Mouse (Mus musculus) heart, embryonic 13.5 days (tissue): ENCODE results near the gene Ccdc170. TPM values are rescaled to one million over a fixed set of nuclear protein-coding genes. Genes with fewer than 3 reads are reported as not detected.
"Not testable (repeated sequence)": the region's sequence is repeated elsewhere in the genome, so short reads cannot be mapped to it uniquely, and the experiment has no call there.

ENCODE experiments used
- ATAC-seq: fragments of 200-750 bp; cut with Nextera tagmentation; 2 replicates; pipeline ENCODE4 v1.8.0; 2017; ENCODE audit warnings: moderate TSS enrichment; ENCODE audit not compliant: insufficient number of reproducible peaks, low FRiP score, low TSS enrichment; ENCODE audit errors: extremely low read depth
- H3K27ac ChIP-seq: fragments of 300-500 bp; sonication (generic); replicated peaks from 2 replicates; pipeline ENCODE4 v1.5.1; 2015; ENCODE audit warnings: moderate library complexity, mild to moderate bottlenecking, inconsistent platforms
- H3K27me3 ChIP-seq: fragments of 300-500 bp; sonication (generic); replicated peaks from 2 replicates; pipeline ENCODE4 v1.6.1; 2015; ENCODE audit warnings: mild to moderate bottlenecking, inconsistent platforms
- H3K36me3 ChIP-seq: fragments of 300-500 bp; sonication (generic); 2 replicates; pipeline ENCODE4 v1.6.1; 2015; ENCODE audit warnings: mild to moderate bottlenecking, inconsistent platforms
- H3K4me1 ChIP-seq: fragments of 300-500 bp; sonication (generic); 2 replicates; pipeline ENCODE4 v1.6.1; 2015; ENCODE audit warnings: inconsistent platforms
- H3K4me2 ChIP-seq: fragments of 300-500 bp; sonication (generic); 2 replicates; pipeline ENCODE4 v1.6.1; 2015; ENCODE audit warnings: inconsistent platforms, mild to moderate bottlenecking, moderate library complexity
- H3K4me3 ChIP-seq: fragments of 300-500 bp; sonication (generic); 2 replicates; pipeline ENCODE4 v1.5.1; 2015; ENCODE audit warnings: moderate library complexity, mild to moderate bottlenecking, inconsistent platforms
- H3K9ac ChIP-seq: fragments of 300-500 bp; sonication (generic); 2 replicates; pipeline ENCODE4 v1.6.1; 2015; ENCODE audit warnings: inconsistent platforms, mild to moderate bottlenecking, moderate library complexity
- H3K9me3 ChIP-seq: fragments of 300-500 bp; sonication (generic); 2 replicates; pipeline ENCODE4 v1.6.1; 2016; ENCODE audit warnings: inconsistent platforms
- WGBS: fragments of 180-500 bp; shearing (Covaris S2); methylation state at CpG from one replicate; pipeline ENCODE4 v1.1.7; 2015; ENCODE audit warnings: mixed read lengths; 5-methylcytosine and 5-hydroxymethylcytosine counted together
- polyA plus RNA-seq: library from polyadenylated mRNA; unstranded; fragments of >200 nt; fragmentation: Nextera tagmentation; extraction: Ambion mirVana; gene quantifications from 2 replicates; pipeline ENCODE4 v1.2.1, GENCODE M21; 2015

Gene Ccdc170
- not detected in 2 replicates for polyA plus RNA-seq

DNA sequence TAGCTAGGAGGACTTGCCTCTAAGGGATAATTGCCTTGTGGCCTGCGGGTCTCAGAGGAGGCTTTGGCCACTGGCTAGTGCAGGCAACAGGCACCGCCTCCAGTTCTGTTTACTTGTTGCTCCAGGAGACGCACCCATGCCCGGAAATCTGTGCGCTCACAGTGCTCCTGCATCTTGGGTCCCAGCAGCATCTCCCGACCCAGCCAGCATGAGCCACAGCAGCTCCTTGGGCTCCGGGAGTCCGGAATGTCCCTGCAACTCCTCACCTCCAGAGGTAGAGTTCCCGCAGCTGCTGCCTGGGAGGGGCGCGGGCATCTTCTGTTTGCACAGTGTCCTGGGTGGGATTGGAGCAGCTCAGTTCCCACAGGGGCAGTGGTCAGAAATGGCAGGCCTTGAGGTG, at the start of gene Ccdc170:
Gene Ccdc170, plus strand, starts transcription at position 148 of the 400 bp plus-strand sequence.
- Histone ChIP-seq H3K9me3 (no peaks in the 10 kb centered on the region), H3K27ac (no peak within 1 kb of the TSS), H3K4me3 (no peak within 1 kb of the TSS), H3K9ac (no peak within 1 kb of the TSS), H3K36me3 (no peaks in the 10 kb centered on the region), H3K4me2 (no peak within 1 kb of the TSS), H3K4me1 (no peaks in the 10 kb centered on the region), H3K27me3 (no peaks in the 10 kb centered on the region)
- no peak for ATAC-seq
- WGBS: 37% methylated on average over 11 of the region's 11 CpGs

DNA sequence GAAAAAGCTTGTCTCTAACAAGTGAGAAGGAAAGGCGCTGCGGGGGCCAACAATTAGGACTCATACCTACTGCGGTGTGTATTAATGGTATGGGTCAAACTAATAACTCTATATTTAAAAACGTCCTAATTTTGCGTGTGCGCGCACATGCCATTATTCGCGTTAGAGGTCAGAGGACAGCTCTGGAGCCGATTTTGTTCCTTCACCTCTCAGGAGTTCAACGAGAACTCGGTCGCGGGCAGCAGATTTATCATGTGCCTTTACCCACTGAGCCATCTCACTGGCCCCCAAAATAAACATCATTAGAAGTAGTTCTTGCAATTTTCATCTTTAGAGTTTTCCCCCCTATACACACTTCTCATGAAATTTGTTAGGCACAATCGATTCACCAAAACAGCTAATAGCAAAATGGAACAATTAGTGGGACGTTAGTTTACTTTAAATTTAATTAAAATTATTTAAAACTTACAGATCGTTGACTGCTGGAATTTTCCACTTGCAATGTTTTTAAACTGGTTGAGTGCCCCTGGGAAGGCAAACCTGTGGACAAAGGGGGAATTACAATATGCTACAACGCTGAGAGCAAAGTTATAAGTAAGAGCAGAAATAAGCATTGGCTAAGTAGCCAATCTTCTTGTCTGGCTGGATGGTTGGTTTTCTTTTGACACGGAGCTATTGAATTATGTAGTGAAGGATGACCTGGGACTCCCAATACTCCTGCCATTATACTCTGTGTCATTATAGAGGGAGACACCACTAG, 49.1 kb upstream of the Ccdc170 start:
- Histone ChIP-seq H3K4me1 (peaks cover 31% of the 10 kb centered on the region), H3K27me3 (no peaks in the 10 kb centered on the region), H3K4me3 (peak overlapping the region; percentile 84), H3K4me2 (peak overlapping the region; percentile 80), H3K9ac (peak overlapping the region; percentile 91), H3K9me3 (no peaks in the 10 kb centered on the region), H3K27ac (peak overlapping the region; percentile 94), H3K36me3 (peaks cover 40% of the 10 kb centered on the region)
- WGBS: 9% methylated on average over 19 of the region's 19 CpGs
- ATAC-seq: no peak

DNA sequence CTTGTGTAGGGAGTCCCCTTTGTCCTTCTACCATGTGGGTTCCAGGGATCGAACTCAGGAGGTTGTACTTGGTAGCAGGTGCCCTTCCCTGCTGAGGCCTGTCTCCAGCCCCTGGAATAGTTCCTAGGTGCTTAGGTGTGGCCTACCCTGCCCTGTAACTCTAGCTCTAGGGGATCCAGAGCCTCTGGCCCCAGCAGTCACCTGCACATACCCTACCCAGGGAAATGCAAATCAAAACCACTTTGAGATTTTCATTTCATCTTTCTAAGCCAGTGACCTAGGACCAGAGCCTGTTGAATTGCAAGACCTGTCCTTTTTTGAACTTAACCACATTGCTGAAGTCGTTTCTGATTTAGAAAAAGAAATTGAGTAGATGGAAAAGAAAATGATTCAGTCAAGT, 48.4 kb upstream of the Ccdc170 start:
- peak overlapping the region; percentile 94; the same call in 1 of the 2 replicates for H3K27ac ChIP-seq
- peak overlapping the region; percentile 84; the same call in 1 of the 2 replicates for H3K4me3 ChIP-seq
- not testable (repeated sequence) for H3K27me3 ChIP-seq, ATAC-seq, H3K9me3 ChIP-seq
- peaks cover 31% of the 10 kb centered on the region for H3K4me1 ChIP-seq
- peak overlapping the region; percentile 91; the same call in 1 of the 2 replicates for H3K9ac ChIP-seq
- peak overlapping the region; percentile 80 for H3K4me2 ChIP-seq
- WGBS: 85% methylated on average over 2 of the region's 2 CpGs
- H3K36me3 ChIP-seq: peaks cover 40% of the 10 kb centered on the region

DNA sequence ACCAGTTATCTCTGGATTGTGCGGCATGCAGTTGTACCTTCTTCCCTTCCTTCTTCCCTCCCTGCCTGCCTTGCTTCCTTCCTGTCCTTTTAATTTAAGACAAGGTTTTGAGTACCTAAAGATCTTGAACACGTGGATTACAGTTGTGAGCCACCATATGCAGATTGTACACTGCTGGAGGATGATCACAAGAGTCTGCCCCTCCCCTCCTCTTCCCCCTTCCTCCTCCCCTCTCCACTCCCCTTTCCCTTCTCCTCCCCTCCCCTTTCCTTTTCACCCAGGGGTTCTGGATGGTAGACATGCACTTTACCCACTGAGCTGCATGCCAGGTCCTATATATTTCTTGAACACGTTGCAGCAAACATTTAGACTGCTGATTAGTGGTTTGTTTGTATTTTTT, 46.9 kb upstream of the Ccdc170 start:
- WGBS: 82% methylated on average over 3 of the region's 3 CpGs
- ATAC-seq: no peak
- Histone ChIP-seq H3K4me1 (peaks cover 20% of the 10 kb centered on the region), H3K27me3 (no peaks in the 10 kb centered on the region), H3K9me3 (no peaks in the 10 kb centered on the region), H3K27ac (no peak overlapping the region), H3K4me2 (no peak overlapping the region), H3K4me3 (no peak overlapping the region), H3K36me3 (peaks cover 54% of the 10 kb centered on the region), H3K9ac (no peak overlapping the region)

DNA sequence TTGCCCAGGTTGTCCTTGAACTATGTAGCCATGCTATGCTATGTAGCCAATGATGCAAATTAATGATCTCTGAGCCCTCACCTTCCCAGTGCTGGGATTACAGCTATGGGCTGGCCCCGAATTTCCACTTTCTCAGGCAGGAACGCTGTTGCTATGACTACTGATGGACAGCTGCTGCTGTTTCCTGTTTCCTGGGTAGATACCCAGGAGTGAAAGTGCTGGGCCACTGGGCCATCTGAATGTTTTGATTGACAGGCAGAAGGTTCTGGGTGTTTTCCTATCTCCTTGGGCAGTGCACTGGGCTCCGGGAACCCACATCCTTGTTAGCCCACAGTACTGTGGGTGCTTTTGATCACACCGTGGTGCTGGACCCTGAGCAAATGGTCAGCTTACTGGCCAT, 25.9 kb upstream of the Ccdc170 start:
- no peaks in the 10 kb centered on the region for H3K27me3 ChIP-seq
- H3K9ac ChIP-seq: no peak overlapping the region
- peaks cover 39% of the 10 kb centered on the region for H3K36me3 ChIP-seq
- no peak overlapping the region for H3K4me2 ChIP-seq
- H3K27ac ChIP-seq: no peak overlapping the region
- no peak overlapping the region for H3K4me3 ChIP-seq
- WGBS: 53% methylated on average over 4 of the region's 4 CpGs
- H3K9me3 ChIP-seq: no peaks in the 10 kb centered on the region
- no peak for ATAC-seq
- no peaks in the 10 kb centered on the region for H3K4me1 ChIP-seq

DNA sequence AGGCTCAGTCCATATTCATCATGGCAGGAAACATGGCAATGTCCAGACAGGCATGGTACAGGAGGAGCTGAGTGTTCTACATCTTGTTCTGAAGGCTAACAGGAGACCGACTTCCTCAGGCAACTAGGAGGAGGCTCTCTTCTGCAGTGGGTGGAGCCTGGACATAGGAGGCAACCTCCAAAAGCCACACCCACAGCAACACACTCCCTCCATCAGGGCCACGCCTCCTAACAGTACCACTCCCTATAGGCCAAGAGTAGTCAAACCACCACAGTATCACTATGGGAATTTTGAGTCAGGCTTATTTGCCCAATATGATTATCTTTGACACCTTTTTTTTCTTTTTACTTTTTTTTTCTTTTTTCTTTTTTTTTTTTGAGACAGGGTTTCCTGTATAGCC, 22.1 kb upstream of the Ccdc170 start:
- Histone ChIP-seq H3K4me3 (no peak overlapping the region), H3K4me1 (no peaks in the 10 kb centered on the region), H3K4me2 (no peak overlapping the region), H3K36me3 (peaks cover 8% of the 10 kb centered on the region), H3K9ac (no peak overlapping the region), H3K27me3 (no peaks in the 10 kb centered on the region), H3K27ac (no peak overlapping the region), H3K9me3 (no peaks in the 10 kb centered on the region)
- 92% methylated on average over 2 of the region's 2 CpGs for WGBS
- no peak for ATAC-seq

DNA sequence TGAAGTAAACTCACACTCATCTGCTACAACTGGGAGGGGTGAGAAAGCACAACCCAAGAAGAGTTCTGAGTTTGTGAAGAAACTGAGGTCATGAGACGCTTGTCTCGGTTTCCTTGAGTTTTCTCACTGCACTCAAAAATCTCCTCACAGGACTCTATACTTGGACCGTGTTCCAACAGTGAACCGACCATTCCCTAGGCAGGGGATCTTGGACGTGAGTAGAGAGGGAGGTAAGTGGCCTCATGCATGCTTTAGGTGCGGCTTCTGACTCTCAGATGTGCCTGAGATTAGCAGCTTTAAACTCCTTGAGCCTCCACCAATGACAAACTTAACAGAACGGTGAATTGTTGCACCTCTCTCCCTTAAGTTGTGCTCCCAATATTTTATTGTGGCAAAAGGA, 16.5 kb upstream of the Ccdc170 start:
- no peaks in the 10 kb centered on the region for H3K4me1 ChIP-seq
- no peak overlapping the region for H3K27ac ChIP-seq
- no peak overlapping the region for H3K4me2 ChIP-seq
- no peaks in the 10 kb centered on the region for H3K27me3 ChIP-seq
- 65% methylated on average over 7 of the region's 7 CpGs for WGBS
- no peak overlapping the region for H3K9ac ChIP-seq
- H3K36me3 ChIP-seq: no peaks in the 10 kb centered on the region
- H3K9me3 ChIP-seq: no peaks in the 10 kb centered on the region
- H3K4me3 ChIP-seq: no peak overlapping the region
- no peak for ATAC-seq

DNA sequence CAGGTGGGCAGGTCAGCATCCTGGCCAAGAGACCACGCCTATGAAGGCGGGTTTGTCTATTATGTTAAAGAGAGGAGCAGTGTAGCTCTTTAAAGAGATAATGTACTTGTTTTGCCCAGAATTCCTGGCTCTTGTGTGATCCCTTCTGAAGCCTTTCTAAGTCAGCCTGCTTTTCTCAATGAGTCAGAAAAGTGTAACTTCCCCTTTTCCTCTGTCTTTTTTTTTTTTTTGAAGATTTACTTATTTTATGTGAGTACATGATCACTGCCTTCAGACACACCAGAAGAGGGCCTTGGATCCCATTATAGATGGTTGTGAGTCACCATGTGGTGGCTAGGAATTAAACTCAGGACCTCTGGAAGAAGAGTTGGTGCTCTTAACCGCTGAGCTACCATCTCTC, 12.9 kb upstream of the Ccdc170 start:
- H3K36me3 ChIP-seq: no peaks in the 10 kb centered on the region
- no peaks in the 10 kb centered on the region for H3K27me3 ChIP-seq
- no peaks in the 10 kb centered on the region for H3K9me3 ChIP-seq
- no peak overlapping the region for H3K4me3 ChIP-seq
- no peak overlapping the region for H3K4me2 ChIP-seq
- no peak for ATAC-seq
- WGBS: 76% methylated on average over 3 of the region's 3 CpGs
- H3K9ac ChIP-seq: no peak overlapping the region
- H3K4me1 ChIP-seq: peaks cover 10% of the 10 kb centered on the region
- H3K27ac ChIP-seq: no peak overlapping the region

DNA sequence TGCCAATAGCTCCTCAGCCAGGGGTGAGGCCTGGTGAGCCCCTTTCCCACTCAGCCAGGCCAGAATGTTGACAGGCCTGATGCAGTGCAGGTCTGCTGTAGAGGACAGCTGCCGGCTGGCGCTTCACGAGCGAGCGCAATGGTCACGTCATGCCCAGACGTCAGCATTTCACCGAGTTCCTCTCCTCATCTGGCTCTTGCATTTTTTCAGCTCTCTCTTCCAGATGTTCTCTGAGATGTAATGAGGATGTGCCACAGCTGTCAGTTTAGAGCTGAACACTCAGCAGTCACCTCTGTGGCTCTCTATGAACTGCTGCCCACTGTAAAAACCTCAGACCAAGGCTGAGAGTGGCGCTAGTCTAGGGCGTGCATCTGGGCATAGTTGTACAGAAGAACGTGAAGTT, 8.7 kb upstream of the Ccdc170 start:
- Histone ChIP-seq H3K36me3 (no peaks in the 10 kb centered on the region), H3K4me3 (no peak overlapping the region), H3K4me1 (peaks cover 10% of the 10 kb centered on the region), H3K9ac (peak overlapping the region; percentile 24; the same call in 1 of the 2 replicates), H3K4me2 (peak overlapping the region; percentile 51), H3K27ac (no peak overlapping the region; the same call in 1 of the 2 replicates), H3K27me3 (no peaks in the 10 kb centered on the region), H3K9me3 (no peaks in the 10 kb centered on the region)
- WGBS: 43% methylated on average over 11 of the region's 11 CpGs
- ATAC-seq: no peak

DNA sequence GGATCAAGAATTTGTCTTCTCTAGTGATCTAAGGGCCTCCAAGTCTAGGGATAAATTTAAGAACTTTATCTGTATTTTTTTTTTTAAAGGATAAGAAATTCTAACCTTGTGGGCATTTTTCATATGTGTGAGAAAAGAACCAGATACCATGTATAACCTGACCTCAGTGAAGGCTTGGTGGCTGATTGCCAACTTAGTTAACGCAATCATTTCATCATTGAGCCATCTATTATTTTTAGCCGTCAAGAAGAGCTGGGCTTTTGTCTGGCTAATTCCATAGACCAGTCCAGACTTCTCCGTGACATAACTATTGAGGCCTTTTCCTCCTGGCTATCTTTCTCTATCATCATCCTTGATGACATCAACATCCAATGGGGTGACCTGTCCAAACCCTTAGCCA, 6.9 kb upstream of the Ccdc170 start:
- no peaks in the 10 kb centered on the region for H3K27me3 ChIP-seq
- no peaks in the 10 kb centered on the region for H3K9me3 ChIP-seq
- no peak overlapping the region for H3K4me3 ChIP-seq
- H3K4me2 ChIP-seq: no peak overlapping the region
- WGBS: 87% methylated on average over 3 of the region's 3 CpGs
- H3K9ac ChIP-seq: no peak overlapping the region
- no peaks in the 10 kb centered on the region for H3K36me3 ChIP-seq
- ATAC-seq: no peak
- no peak overlapping the region for H3K27ac ChIP-seq
- peaks cover 10% of the 10 kb centered on the region for H3K4me1 ChIP-seq

DNA sequence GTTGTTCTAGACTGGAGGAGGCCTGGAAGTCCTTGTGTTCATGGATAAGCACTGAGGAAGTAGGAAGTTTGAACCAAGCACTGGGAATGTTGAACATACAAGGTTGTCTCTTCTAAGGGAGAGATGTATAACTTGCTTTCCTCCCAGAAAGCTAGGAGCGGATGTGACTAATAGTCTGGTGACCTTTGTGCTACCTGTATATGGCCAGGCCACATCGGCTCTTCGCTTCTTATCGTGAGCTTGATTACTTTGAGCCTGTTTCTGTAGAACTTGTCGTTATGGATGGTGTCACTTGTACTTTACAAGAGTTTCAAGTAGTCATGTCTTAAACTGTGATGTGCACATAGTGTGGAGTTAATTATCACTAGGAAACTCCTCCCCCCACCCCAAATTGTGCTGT, 5.7 kb upstream of the Ccdc170 start:
- no peaks in the 10 kb centered on the region for H3K36me3 ChIP-seq
- no peaks in the 10 kb centered on the region for H3K9me3 ChIP-seq
- WGBS: 66% methylated on average over 5 of the region's 5 CpGs
- no peak for ATAC-seq
- H3K27me3 ChIP-seq: no peaks in the 10 kb centered on the region
- H3K9ac ChIP-seq: no peak overlapping the region
- H3K27ac ChIP-seq: no peak overlapping the region
- peaks cover 10% of the 10 kb centered on the region for H3K4me1 ChIP-seq
- H3K4me3 ChIP-seq: no peak overlapping the region
- no peak overlapping the region for H3K4me2 ChIP-seq

DNA sequence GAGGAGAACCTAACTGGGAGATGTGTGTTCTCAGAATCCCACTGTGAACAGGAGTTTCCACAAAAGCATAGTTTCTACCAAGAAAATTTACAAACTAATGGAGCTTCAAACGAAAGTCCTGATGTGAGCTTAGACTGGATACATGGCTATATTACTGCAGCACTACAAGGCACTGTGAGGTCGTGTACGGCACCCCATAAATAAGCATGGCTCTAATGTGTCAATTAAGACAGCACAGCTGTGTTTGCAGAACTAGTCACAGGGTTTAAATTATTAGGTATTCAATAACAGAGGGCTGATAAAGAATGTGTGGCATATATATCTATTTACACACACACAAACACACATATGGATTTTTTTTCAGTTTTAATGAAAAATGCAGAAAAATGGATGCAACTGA, 1.4 kb upstream of the Ccdc170 start:
- no peaks in the 10 kb centered on the region for H3K9me3 ChIP-seq
- H3K27ac ChIP-seq: no peak overlapping the region
- H3K27me3 ChIP-seq: no peaks in the 10 kb centered on the region
- H3K9ac ChIP-seq: no peak overlapping the region
- H3K36me3 ChIP-seq: no peaks in the 10 kb centered on the region
- no peak for ATAC-seq
- H3K4me3 ChIP-seq: no peak overlapping the region
- H3K4me1 ChIP-seq: no peaks in the 10 kb centered on the region
- 70% methylated on average over 3 of the region's 3 CpGs for WGBS
- H3K4me2 ChIP-seq: no peak overlapping the region
